Mouse (Mus musculus) cerebellum, adult 11 months (tissue): ENCODE data around the gene Cfap45.

Experiments used
- DNase-seq: peaks from one replicate; pipeline ENCODE4 v3.0.0; 2022

The Cfap45 gene

DNA sequence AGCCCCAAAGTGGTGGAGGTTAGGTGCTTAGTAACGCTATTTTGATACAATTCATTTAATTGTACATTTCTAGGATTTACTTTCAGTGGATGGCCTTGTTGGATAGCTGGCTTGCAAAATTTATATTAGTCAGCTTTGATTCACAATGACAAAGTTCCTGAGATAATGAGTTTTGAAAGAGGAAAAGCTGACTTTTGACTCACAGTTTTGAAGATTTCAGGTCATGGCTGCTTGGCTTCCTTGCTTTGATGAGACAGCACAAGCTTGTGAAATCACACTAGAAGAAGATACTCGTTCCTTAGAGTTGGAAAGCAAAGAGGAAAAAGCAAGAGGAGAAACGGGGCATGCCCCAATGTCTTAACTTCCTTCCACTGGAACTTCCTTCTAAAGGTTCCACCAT is 45.5 kb downstream of the Cfap45 start:
- no peak for DNase-seq

DNA sequence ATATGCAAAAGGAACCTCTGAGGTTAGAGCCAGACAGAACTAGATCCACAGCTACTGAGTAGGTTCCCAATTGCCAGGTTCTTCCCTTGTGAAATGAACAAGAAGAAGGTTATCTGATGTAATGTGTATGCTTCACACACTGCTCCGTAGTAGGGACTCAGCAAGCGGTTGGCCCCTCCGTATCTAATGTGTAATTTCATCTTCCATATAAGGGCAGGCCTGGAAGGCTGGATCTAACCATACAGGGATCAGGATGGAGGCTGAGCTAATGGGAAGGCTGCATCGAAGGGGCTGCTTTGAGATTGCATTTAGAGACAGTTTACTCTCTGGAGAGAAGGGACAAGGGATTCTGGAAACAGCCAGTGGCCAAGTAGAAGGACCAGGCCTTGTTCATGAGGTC is 47.2 kb downstream of the Cfap45 start:
- DNase-seq = no peak

DNA sequence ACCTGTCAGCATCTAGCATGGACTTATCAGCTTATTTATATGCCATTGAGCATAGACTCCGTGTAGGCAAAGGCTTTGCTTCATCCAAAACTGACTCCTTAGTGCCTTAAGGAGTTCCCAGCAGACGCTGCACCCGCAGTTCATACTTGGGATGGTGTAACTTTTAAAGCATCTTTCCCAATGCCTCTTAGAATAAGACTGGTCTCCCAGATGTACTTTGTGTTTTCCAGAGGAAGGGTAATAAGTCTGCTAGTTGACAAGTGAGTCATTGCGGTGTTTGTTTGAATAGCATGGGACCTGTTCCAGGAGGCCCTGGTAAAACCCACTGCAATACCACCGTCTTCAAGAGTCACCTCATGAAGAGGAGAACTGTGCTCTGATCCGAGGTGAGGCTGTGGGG is 59.5 kb downstream of the Cfap45 start:
- DNase-seq = no peak

DNA sequence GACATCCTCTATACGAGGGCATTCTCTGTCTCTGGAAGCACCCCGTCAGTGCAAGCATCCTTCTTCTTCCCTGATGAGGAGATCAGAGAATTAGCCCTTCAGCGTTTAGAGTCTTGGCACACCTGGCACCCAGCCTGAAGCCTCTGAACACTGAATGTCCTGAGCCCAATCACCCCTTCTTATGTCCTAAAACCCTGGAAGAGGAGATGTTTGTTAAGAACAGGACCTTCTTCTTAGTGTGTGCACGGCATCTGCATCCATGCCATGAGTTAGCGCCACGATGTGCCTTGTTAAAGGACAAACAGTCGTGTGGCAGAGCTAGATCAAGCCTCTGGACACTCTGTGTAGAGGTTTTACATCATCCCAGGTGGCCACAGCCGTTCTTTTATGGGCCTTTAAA is 61.8 kb downstream of the Cfap45 start:
- no peak for DNase-seq

DNA sequence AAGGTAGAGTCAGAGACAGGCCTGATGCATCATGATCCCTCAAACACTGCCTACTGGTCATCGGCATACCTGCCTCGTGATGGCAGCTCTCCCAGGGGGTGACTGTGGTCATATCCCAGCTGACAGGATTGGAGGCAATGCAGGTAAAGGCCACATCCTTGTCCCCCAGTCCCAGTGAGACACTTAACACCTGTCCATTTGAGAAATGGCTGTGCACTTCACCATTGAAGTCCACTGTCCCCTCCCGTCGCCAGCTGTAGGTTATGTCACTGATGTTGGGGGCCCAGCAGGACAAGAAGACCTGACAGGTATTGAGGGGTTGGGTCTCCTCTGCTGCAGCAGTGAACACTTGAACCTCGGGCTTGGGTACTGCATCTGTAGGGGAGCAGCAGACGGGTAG is 63.7 kb downstream of the Cfap45 start:
- DNase-seq = no peak

DNA sequence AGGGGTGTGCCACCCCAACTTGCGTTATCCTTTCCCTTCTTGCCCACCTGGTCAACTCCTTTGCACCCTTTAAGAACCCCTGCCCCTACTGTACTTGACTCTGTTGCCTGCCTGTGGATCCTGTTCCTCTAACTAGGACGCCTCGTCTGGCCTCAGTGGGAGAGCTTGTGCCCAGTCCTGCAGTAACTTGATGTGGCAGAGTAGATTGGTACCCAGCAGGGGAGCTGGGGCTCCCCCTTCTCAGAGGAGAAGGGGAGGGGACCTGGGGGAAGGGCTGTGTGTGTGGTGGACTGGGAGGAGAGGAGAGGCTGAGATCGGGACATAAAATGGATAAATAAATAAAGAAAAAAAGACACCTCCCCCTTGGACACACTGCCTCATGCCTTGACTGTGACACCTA is 64.4 kb downstream of the Cfap45 start:
- DNase-seq = no peak

DNA sequence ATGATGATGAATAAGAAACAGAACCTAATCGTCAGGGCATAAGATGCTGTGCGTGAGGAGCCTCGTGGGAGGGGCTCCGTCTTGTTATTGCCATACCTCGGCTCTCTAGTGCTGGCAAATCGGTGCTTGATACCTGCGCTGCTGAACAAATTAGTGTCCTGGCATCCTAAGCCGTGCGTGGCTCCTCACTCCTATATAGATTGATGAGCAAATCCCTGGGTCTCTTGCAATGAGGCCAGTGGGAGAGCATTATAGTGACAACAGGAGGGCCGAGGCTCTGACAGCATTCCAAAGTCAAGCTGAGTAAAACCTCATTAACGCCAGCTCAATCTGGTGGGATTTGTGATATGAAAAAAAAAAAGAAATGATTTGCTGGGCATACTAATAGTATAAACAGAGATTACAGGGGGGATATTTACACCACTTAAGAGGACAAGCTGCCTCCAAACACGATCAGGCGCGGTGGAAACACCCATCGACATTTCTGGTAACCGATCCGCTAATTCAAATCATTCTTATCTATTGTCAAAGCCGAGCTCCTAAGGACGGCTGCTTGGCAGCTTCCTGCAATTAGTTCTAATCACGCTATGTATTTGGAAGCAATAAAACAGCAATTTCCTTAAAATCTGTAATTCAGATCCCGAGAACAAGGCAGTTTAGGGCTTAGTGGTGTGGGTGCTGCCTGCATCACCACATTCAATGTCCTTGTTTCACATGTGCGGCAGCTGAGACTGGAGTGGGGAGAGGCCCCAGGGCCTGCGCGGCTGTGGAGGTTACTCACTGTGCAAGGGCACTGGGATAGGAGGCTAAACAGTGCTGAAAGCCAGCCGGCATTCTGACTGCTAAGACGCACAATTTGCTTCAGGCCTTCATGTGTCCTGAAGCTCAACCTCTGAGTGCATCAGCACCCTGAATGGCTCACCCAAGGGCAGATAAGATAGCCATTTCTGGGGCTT is 65.3 kb downstream of the Cfap45 start:
- no peak for DNase-seq

DNA sequence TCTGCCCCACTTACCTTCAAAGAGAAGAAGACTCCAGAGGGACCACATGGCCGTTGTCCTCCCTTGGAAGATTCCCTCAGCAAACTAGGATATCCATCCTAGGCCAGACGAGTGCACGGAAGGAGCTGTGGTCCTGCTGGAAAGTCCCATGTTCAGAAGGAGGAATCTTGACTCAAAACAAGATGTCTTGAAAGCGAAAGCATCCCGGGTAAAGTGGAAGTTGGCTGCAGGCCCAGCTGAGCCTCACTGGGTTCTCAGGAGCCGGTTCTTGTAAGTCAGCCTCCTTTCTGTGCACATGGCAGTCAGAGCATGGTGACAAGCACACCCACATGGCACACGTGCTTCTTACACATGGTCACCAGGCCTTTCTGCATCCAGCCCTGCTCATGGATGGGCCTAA is 69.8 kb downstream of the Cfap45 start, which contains the start of gene Slamf8:
Gene Slamf8, minus strand, starts transcription at position 184 of the 400 bp plus-strand sequence.
- no peak for DNase-seq

DNA sequence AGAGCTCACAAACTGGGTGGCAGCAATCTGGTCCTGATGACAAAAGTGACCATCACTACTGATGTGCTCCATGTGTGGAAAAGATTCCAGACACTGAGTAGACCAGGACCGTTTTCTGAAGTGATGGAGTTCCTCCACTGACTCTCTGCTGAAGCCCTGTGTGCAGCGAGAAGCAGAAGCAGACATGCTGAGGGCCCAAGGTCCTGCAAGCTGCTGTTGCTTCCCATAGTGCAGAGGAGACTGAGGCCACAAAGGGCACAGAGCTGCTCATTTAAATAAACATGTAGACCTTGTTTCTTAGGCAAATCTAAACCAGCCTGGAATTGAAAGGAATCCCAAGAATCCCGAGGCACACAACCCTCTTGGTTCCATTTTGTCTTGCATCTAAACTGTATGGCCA is 72.7 kb downstream of the Cfap45 start:
- DNase-seq = no peak

DNA sequence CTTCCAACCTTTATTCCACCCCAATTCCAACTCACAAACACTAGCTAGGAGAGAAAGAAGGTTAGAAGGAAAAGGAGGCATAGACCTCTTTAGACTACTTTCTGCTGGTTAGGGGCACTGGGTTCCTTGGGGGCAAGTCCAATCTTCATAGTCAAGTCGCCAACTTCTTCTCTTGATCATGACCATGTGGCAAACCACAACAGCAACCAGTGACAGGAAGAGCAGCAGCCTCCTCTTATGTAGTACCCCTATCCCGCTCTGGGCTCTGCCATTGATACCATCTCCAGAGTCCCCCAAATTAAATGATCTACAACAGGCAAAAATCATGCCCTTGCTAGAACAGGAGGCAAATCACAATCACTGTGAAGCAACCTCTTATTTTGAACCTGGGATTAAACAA is 73.4 kb downstream of the Cfap45 start:
- no peak for DNase-seq

DNA sequence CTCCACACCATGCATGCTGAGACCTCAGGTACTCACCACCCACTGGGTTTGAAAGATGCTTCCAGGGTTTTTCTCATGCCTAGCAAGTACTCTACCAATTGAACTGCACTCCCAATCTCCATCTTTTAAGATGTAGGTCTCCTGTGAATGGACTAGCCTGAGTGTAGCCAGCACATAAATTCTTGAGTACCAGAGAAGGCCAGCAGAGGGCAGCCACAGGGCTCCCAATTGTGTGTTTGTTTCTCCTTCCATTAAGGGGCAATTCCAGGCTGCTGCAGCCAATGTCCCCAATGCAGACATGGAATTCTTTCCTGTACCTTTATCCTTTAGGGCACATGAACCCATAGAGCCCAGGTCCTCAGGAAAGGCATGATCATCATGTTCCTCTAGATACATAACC is 73.9 kb downstream of the Cfap45 start:
- peak; percentile 14 for DNase-seq
